Mouse (Mus musculus) urinary bladder, postnatal 14 days (tissue): ENCODE data around the gene Mlph.

ENCODE experiments used
- DNase-seq: peaks from one replicate; pipeline ENCODE4 v3.0.0; 2021; ENCODE audit warnings: low spot score

Mlph gene

DNA sequence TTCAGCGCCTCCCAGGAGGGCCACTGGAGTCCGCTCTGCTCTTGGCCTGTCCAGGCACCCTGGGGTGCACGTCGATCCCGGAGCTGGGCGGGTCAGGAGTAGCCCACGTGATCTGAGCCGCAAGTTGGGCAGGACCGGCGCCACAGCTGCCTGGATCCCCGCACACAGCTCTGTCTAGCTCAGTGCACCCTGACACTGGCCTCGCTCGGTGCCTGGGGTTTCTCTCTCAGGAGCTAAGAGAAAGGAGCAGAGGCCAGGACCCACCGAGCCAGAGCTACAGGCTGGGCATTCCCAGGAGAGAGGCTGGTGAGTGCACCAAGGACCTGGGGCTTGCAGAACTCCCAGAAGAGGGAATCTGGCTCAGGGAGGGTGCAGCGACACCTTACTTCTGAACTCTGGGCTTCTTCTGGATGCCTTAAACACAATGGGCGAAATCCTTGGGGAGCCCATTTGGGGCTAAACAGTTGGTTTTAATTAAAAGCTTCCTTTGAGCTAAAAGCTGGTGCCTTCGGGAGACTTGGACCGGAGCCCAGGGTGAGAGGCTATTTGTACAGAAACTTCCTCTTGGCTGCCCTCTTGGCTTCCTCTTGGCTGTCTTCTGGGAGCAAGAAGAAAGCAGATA, at the start of gene Mlph:
TSS of gene Mlph (plus strand) at position 138 of the 622 bp plus-strand sequence.
- peak; percentile 69 for DNase-seq

DNA sequence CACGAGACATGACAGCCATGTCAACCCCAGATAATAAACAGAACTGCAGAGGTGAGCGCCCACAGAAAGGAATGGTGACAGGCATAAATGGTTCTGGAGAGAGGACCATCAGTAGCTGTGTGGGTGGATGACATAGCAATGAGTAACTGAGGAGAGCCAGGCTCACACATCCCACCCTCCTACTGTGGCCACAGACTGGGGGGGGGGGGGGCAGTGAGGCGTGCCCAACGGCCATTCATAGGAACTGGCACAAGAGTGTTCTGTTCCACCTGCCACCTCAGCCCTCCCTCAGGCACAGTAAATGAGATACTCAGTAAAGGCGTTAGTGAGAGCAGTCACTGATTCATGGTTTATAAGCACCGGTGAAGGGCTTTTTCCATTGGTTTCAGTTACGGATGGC, 48.2 kb upstream of the Mlph start:
- DNase-seq: no peak

DNA sequence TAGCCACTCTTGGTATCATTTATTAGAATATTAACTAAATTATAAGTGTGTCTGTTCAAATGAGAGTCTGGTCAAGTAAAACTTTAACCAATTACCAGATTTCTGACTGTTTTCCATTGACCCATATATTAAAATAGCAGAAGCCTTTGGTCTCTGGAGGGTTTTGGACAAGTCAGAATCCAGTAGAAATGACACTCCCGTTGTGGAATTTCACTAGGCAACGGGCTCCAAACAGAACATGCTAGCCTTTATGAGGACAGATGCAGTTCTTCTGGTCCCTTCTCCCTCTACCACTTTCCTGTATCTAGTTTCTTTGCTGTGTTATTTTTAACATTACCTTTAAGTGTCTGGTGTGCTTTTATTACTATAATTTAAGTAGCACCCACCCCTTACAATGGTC, 44.3 kb upstream of the Mlph start:
- no peak for DNase-seq

DNA sequence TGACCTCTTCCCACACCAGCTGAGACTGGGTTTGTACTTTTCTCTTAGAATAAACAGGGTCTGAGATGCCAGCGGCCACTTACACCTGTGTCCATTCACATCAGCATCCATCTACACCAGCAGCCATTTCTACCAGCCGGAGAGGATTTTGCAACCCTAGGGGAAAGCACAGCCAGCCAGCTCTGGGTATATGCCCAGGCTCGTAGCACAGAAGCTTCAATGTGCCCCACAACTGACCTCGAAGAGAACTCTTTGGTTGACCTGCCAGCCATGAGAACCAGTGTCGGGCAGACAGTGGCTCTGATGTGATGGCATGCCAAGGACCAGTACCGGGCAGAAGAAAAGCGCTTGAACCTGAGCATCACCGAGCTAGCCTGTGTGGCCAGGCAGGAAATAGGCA, 39.5 kb upstream of the Mlph start:
- no peak for DNase-seq

DNA sequence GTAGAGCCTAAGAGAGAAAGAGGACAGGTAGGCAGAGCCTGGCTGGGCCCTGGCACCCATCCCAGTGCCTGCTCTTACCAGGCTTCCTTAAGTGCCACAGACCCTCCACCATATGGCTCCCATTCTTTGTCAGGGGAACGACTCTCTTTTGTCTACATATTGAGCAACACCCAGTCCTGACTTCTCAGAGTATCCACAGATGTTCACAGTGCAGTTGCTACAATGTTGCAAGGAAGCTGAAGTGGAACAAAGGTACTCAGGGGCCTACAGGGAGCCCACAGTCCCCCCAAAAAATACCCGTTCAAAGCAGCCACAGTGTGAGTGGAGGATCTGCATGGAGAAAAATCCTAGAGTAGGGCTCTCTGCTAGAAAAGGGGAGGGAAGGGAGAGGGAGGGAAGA, 38.9 kb upstream of the Mlph start:
- DNase-seq: no peak

DNA sequence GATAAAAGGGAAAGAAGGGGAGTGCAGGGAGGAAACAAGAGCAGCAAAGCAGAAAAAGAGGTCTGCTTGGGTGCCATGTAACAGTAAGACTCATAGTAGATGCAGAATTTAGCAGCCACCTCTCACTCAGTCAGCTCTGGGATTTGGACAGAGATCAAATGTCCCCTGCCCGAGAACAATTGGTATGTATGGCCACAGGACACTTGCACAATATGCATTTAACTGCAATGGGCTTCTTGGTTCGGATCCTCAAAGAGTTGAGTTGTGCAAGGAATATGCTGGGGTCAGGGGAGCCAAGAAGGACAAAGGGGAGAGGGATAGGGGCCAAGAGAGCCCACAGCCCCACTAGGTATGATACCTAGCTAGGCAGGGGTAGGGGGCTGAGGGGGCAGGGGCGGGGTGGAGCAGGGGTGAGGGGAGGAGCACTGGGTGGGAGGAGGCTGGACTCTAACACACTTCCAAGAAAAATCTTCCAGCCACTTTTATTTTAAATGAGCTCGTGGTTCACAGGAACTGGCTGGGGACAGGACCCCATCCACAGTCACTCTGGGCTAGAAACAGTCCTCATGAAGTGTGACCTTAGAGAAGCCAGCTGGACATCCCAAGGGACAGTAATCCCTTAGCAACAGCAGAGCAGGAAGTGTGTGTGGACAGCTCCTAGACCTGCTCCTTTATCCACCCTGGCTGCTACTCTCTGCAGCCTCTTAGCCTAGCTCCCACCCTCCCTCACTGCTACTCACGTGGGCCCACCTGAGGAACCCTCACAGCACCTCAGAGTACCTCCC, 38.2 kb upstream of the Mlph start:
- no peak for DNase-seq

DNA sequence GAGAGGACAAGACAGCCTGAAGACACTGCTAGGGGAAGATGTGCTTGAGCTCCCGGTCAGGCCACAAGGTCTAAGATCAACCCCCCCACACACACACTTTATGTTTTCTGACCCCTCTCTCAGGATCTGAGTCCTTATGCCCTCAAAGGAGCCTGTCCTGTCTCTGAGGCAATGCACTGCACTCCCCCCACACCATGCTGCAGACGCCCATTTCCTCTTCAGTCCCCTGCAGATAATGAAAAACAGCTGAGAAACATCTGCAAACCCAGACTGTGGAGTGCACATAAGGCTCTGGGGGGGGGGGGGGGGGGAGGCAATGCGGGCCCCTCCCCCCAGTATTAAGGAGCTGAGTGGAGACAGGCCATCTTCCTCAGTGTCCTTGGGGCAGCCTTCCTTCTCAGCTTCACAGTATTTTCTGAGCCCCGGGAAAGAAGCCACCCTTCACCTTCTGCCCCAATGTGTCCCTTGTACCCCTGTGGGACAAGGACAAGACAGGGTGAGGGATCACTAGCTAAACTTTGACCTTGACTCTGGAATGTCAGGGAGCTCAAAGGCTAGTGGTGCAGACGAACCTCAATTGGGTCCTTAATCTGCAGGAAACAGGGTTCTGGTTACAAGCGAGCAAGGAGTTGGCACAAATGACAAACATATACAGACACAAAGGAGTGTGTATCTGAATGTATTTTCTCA, 29.0 kb upstream of the Mlph start:
- no peak for DNase-seq

DNA sequence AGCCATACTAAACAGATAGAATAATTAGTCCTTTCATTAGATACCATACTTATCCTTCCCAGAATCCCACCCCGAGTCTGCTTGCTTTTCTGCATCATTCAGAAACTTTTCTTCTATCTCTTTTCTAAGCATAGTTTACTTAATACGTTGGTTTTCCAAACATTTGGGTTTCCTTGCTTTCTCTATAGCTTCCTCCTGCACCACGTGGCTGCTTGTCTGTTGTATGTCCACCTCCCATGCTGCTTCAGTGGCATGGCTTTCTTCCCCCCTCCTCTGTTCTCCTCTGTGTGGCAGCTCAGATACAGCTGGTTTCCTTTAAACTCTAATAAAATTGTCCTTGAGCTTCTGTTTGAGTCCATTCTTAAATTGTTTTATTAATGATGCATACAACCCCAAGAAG, 20.4 kb upstream of the Mlph start:
- no peak for DNase-seq

DNA sequence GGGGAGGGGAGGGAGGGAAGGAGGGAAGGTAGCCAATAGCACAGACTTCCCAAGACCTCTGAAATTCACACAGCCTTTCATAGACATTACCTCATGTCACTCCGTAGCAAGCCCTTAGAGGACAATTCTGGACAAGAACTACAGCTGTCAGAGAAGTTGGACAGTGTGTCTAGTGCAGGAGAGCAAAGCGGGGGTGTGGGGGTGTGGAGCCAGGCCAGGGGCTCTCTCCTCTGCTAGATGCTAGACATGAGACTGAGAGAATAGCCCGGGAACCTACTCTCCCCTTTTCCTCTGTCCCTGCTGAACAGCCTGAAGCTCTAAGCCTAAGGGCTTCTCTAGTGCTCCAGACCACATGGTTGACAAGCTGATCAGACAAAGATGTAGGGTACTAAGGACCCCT, 19.9 kb upstream of the Mlph start:
- DNase-seq: no peak

DNA sequence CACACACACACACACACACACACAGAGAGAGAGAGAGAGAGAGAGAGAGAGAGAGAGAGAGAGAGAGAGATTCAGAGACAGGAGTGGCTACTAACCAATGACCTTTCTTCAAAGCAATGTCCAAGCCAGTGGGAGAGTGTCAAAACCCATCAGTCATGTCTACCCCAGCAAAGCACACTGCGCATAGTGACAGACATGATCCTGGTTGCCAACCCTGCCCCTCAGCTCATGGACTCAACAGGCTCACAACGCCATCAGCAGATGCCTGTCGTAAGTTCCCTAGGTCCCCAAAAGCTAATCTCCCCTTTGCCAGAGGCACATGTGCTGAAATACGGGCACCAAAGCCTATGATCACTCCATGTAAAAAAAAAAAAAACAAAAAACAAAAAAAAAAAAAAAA, 18.6 kb upstream of the Mlph start:
- DNase-seq: no peak

DNA sequence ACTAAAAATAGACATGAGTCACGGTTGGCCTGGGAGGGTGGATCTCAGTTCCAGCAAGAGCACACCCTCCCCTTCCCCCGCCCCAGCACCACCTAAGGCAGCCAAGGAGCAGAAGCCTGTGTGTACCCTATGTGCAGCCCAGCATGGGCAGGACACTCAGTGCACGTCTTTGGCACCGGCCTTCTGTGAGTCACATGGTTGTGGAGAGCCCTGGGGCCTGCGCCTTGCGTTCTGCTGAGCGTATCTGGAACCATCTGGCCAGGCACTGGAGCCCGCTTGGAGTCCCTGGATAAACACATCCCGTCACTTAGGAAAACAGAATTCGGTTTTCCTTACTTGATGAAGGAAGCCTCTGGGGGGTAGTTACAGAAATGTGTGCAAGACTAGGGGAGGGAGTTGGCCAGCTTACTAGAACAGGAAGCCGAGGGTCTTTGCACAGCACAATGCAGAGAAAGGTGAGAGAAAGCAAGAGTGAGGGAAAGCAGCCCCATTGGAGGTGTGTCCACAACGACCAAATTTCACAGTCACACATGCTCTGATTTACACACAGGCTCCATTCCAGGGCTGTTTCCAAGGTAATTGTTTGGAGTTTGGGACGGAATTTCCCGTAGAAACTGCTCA, 18.0 kb upstream of the Mlph start:
- peak; percentile 74 for DNase-seq

DNA sequence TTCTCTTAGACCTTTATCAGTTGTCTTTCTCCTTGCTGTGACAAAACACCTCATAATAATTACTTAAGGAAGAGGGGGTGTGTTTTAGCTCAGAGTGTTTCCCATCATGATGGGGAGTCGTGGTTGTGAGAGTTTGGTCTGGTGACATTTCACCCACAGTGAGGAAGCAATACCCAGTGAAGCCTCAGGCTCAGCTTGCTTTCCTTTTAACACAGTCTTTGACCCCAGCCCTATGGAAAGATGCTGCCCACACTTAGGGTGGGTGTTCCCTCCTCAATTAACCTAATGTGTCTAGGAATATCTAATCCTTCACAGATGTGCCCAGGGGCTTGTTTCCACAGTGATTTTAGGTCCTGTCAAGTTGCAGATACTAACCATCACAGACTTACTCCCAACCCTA, 16.9 kb upstream of the Mlph start:
- no peak for DNase-seq

DNA sequence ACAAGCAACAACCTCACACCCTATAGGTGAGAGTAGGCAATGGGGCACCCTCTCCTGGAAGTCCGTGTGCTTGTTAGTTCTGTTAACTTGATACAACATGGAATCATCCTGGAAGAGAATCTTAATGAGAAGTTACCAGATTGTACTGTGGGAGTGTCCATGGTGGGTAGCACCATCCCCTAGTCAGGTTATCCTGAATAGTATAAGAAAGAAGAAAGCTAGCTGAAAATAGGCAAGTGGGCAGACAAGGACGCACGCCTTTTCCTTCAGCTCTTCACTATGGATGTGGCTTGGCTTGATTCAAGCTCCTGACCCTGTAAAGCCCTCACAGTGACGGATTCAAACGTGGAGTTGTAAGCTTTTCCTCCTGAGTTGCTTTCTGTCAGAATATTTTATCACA, 15.1 kb upstream of the Mlph start:
- DNase-seq: no peak

DNA sequence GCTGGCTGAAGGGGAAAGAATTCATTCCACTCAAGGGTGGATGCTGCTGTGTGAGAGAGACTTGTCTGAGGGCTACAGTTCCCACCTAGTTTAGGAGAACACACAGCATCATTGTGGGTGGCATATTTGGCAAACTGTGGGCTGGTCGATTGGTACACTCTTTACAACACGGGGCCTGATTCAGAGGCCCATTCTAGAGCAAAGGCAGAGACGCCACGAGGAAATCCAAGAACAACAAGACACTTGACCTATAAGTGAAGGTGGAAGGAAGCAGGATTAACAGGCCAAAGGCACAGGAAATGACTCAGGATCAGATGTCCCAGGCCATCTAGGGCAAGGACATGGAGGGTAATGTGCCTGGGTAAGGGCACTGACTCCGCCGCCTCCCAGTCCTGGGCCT, 14.5 kb upstream of the Mlph start:
- no peak for DNase-seq

DNA sequence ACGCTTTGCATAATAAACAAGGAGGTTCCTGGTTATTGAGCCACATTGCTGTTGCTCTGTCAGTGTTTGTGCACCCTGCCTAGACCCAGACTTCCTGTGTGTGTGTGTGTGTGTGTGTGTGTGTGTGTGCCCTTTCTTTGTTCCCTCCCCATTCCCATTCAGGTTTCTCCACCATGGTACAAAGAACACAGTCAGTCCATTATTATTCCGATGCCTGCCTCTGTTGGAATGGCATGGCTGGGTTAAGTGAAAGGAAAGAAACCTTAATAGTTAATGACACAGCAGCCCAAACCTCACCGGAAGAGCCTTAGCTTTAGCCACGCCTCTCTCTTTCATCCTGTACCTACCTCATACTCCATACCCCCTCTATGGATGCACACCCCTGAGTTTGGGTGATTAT, 13.6 kb upstream of the Mlph start:
- no peak for DNase-seq

DNA sequence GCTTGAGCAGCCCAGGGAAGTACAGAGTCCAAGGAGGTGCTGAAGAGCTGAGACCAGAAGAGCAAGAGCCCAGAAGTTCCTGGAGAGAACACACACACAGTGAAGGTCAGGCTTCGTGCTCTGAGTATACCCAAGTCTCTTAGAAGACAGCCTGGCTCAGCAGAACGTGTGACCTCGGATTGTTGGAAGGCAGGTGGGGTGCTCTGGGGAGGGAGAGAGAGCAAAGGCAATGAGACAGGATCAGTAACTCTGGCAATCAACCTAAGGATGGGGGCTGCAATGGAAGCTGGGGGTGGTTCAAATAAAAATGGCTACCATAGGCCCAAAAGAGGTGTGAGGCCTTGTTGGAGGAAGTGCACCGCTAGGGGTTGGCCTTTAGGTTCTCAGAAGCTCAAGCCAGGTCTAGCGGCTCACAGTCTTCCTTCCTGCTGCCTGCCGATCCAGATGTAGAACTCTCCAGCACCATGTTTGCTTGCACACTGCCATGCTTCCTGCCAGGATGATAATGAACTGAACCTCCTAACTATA, 13.1 kb upstream of the Mlph start:
- no peak for DNase-seq

DNA sequence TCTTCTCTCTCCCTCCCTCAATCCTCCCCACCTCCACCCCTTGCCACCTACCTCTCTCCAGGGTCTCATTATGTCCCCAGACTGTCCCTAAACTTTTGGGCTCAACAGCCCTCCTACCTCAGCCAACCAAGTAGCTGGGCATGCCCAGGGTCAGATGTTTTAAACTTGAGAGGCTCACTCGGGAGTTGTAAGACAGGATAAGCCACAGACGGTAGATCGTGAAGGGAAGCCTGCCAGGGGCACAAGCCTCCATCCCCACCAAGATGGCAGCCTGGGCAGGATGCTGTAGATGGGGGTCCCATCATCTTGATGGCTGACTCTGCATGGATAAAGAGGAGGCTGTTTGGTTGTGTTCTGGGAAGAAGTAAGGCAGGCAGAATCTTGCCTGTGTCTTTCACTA, 12.1 kb upstream of the Mlph start:
- no peak for DNase-seq

DNA sequence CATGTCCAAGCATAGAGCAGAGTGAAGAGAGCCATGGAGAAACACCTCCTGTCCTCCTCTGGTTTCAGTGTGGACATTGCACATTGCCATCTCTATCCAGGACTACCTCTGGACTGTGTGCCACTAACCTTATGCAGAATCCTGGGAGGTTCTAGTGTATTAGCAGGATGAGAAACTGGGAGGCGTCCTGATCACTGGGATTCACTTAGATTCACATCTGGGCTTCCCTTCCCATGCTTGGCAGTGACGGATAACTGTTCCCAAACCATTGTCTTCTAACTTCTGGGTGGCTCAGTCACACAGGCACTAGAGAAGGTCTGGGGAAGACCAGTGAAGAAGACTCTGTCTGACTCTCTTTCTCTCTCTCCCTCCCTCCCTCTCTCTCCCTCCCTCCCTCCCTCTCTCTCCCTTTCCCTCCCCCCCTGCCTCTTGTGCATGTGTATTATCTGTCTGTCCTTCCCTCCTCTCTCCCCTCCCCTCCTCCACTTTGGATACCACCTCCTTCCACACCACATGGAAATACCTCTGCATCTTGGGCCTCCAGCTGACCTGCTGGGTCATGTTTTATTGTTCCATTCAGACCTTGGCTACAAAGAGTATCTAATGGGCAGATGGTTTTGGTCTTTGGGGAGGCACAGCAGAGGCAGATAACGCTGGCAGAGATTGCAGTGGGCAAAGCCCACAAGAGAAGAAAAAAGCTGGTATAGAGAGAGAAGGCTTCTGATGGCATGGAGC, 11.5 kb upstream of the Mlph start:
- DNase-seq: no peak

DNA sequence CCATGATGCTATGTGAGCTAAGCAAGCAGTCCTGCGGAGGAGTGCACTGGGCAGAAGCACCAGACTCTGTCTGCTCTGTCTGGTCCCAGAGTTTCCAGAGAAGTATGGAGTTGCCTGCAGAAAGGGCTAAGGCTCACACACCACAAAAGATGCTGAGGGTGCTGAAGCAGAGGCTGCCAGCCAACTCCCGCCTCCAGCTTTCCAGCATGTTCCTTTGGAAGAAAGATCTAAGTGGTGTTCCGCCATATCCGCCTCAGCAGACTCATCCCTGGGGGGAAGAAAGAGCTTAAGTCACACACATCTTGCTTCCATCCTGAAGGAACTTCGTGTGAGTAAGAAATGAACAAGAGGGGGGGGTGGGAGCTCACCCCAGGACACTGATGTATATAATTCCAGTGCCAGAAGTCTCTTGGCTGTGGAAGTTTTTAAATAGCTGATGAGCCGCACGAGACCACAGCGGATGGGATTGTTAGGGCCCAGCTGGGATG, 10.9 kb upstream of the Mlph start:
- DNase-seq: peak; percentile 38

DNA sequence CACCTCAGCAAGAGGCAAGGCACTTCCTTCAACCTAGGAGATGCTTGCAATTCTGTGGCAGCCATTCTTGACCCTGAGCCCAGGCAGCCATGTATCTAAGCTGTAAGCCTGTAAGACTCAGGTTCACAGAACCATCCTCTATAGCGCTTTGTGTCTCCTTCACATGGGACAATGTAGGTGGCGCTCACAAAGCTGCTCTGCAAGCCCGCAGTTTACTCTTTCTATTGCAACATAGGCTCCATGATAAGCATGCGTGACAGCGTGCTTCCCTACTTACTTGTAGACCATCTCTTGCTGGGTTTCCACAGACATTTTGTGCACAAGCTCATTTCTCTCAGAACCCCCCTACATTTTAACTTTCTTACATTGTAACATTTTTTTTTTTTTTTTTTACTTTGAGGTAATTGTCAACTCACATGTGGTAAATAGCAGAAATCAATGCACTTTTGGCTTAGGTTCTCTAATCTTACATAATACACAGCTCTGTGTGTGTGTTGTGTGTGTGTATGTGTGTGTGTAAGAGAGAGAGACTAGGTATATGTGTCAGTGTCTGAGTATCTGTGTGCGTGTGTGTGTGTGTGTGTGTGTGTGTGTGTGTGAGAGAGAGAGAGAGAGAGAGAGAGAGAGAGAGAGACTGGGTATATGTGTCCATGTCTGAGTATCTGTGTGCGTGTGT, 10.0 kb upstream of the Mlph start:
- no peak for DNase-seq

DNA sequence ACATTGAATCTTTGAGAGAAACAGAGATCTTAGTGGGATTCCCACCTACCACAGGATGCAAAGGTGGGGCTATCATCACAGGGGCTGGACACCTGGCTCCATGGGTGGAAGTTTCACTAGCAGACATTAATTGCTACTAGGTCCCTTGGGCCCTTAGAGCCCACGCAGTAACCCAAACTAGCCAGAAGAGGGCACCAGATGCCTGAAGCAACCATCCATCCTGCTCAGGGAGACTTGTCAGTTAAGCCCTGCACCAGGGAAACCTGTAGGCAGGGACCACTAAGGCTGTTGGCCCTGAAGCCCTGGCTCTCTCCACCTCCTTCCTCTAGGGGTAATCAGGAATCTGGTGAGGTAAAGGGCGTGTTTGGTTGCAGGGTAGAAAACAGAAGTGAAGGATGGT, 8.5 kb upstream of the Mlph start:
- peak; percentile 60 for DNase-seq
